Mouse (Mus musculus) CH12F3 (cell line): ENCODE measurements around the gene Prr19.
"Not testable (repeated sequence)": the region's sequence is repeated elsewhere in the genome, so short reads cannot be mapped to it uniquely, and the experiment has no call there.

Source experiments
- in situ Hi-C: fragments of 300-500 bp; cut with MboI; formaldehyde crosslinking; loops from 2 replicates; pipeline ENCODE4 v1.14.3; 2020; ENCODE audit warnings: low sequenced_read_pairs

Prr19 gene

GRCm38 (mm10) chr7:25301063-25301462 lies at the start of gene Prr19:
Gene Prr19 (plus strand): TSS chr7:25301411.
- in situ Hi-C loops = no loop called here

- in situ Hi-C loops = no loop called here
These were observed 49.4 kb upstream of the Prr19 start for GRCm38 (mm10) chr7:25251822-25252221.

- in situ Hi-C loops = no loop called here
These were observed 39.3 kb upstream of the Prr19 start for GRCm38 (mm10) chr7:25261896-25262295.

- in situ Hi-C loops = no loop called here
These were observed 37.0 kb upstream of the Prr19 start for GRCm38 (mm10) chr7:25263968-25264870.

- in situ Hi-C loops = not testable (repeated sequence)
These were observed 35.5 kb upstream of the Prr19 start for GRCm38 (mm10) chr7:25265743-25266142.

GRCm38 (mm10) chr7:25266180-25266962 lies 34.8 kb upstream of the Prr19 start:
- in situ Hi-C loops = no loop called here

GRCm38 (mm10) chr7:25267301-25267750 lies 33.9 kb upstream of the Prr19 start, which contains the start of gene Cic:
Gene Cic (plus strand): TSS chr7:25267704.
- in situ Hi-C loops = no loop called here

GRCm38 (mm10) chr7:25267751-25268463 lies 33.3 kb upstream of the Prr19 start:
- in situ Hi-C loops = no loop called here

GRCm38 (mm10) chr7:25268588-25268987 lies 32.6 kb upstream of the Prr19 start:
- in situ Hi-C loops = no loop called here

- in situ Hi-C loops = no loop called here
These were observed 32.2 kb upstream of the Prr19 start for GRCm38 (mm10) chr7:25269029-25269428.

GRCm38 (mm10) chr7:25269545-25270271 lies 31.5 kb upstream of the Prr19 start:
- in situ Hi-C loops = no loop called here

GRCm38 (mm10) chr7:25270652-25271633 lies 30.3 kb upstream of the Prr19 start:
- in situ Hi-C loops = no loop called here

- in situ Hi-C loops = no loop called here
These were observed 29.4 kb upstream of the Prr19 start for GRCm38 (mm10) chr7:25271651-25272444.

- in situ Hi-C loops = no loop called here
These were observed 28.6 kb upstream of the Prr19 start for GRCm38 (mm10) chr7:25272445-25273258.

- in situ Hi-C loops = no loop called here
These were observed 27.7 kb upstream of the Prr19 start for GRCm38 (mm10) chr7:25273259-25274241.

- in situ Hi-C loops = no loop called here
These were observed 26.6 kb upstream of the Prr19 start for GRCm38 (mm10) chr7:25274571-25274970.
